Mouse (Mus musculus): ENCODE results near the gene Myo19. TPM values are rescaled to one million over a fixed set of nuclear protein-coding genes. Genes with fewer than 3 reads are reported as not detected.

Myo19 gene
- polyA plus RNA-seq, 3 experiments from 2014 or later, result 1.2 to 2.8 (median 2.4) TPM

DNA sequence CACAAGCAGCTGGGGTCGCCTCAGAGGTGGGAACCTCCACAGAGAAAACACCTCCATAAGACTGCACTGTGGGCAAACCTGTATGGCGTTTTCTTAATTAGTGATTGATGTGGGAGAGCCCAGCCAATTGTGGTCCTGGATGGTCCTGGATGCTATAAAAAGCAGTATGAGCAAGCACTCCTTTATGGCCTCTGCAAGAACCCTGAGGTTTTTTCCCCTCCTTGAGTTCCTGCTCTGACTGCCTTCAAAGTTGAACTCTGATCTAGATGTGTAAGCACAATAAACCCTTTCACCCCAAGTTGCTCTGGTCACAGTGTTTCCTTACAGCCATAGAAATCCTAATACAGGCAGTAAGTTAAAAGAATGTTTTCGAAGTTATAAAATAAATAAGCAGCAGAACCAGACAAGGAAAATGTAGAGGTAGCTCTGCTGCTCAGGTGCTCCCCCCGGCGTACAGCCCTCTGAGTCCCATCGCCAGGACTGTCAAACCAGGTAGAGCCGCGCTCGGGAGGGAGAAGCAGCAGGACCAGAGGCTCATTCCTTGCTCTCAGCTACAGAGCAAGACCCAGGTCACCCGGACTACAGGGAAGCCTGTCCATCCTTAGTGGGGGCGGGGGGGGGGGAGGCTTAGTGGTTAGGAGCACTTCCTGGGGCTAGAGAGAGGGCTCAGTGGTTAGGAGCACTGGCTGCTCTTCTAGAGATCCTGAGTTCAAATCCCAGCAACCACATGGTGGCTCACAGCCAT, 7.0 kb downstream of the Myo19 start:
- no peak for ATAC-seq

DNA sequence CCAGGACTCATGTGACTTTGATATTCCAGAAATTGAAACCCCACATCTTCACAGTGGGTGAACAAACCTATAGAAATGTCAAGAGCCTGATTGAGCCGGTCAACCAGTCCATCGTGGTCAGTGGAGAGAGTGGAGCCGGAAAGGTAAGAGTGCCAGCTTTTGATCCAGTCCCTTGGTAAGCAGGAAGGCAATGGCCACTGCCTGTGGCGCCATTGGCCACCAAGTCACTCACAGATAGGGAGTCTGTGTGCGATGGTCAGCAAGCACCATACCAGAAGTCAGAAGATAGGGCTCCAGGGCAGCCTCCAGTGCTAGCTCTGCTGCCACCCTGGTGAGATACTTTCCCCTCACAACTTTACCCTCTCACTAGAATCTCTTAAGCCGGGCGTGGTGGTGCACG, 8.1 kb downstream of the Myo19 start:
- no peak for ATAC-seq

GRCm38 (mm10) chr11:84889492-84889891, 9.5 kb downstream of the Myo19 start:
- ATAC-seq, result no peak

- ATAC-seq, result no peak
These were observed 11.8 kb downstream of the Myo19 start for GRCm38 (mm10) chr11:84891705-84892104.

- no peak for ATAC-seq
These were observed 13.2 kb downstream of the Myo19 start for GRCm38 (mm10) chr11:84893113-84893512.

- ATAC-seq, result no peak
These were observed 24.7 kb downstream of the Myo19 start for GRCm38 (mm10) chr11:84904597-84905144.

GRCm38 (mm10) chr11:84907081-84907480, 27.1 kb downstream of the Myo19 start:
- no peak for ATAC-seq

DNA sequence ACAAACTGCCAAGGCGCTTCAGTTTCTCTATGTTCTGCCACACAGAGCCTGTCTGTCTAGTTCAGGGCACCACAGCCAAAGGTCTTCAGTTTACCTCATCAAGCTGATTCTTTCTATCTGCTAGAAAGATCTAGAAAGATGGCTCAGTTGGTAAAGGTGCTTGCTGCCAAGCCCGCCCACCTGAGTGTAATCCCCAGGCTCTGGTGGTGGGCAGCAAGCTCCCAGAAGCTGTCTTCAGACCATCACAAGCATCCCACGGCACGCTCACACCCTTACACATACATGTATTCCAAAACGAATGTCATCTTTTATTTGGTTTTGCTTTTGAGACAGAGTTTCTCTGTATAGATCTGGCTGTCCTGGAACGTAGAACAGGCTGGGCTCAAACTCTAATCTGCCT, 28.5 kb downstream of the Myo19 start:
- no peak for ATAC-seq

- ATAC-seq, result no peak
These were observed 30.5 kb downstream of the Myo19 start for GRCm38 (mm10) chr11:84910411-84910810.

DNA sequence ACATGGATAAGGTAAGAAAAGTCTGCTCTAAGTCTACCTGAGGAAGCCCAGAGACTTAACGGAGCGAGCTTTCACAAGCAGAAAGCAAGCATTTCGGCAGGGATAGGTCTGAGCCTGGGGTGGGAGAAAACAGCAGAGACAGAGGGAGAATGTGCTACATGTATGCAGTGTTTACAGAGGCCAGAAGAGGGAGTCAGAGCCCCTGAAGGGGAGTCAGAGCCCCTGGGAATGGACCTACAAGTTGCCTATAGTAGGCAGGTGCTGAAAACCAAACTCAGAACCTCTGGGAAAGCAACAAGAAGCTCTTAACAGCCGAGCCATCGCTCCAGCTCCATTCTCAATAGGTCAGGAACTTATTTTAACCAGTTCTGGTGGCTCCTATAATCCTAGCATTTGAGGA, 34.7 kb downstream of the Myo19 start:
- ATAC-seq, result no peak

DNA sequence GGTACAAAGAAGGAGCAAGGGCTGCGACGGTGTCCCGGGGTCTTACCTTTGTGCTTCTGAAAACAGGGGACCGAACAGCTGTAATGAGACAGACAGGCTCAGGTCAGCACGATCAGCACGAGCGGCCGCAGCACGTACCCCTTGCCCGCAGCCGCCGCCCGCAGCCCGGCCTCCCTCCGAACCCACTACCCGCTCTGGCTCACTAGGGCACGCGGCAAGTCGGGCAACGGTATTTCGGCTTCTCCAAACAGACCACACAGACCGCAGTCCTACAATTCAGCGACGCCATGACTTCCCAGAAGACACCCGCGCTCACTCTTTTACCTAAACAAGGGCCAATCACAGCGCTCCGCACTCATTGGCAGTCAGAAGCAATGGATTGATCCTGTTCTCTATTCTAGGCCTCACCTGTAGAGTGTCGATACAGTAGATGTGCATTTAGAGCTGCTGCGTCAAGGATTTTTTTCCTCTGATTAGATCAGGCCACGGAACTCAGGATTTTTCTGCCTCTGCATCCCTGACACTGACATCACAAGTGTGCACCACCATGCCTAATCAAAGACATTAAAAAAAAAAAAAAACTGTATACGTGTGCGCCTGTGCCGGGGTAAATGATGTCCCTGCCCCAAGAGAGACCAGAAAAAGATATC, 36.2 kb downstream of the Myo19 start, which contains the start of gene Znhit3:
Gene Znhit3, minus strand, starts transcription at position 314 of the 650 bp plus-strand sequence.
- ATAC-seq, result peak; percentile 97

- no peak for ATAC-seq
These were observed 36.9 kb downstream of the Myo19 start for GRCm38 (mm10) chr11:84916703-84917300.

DNA sequence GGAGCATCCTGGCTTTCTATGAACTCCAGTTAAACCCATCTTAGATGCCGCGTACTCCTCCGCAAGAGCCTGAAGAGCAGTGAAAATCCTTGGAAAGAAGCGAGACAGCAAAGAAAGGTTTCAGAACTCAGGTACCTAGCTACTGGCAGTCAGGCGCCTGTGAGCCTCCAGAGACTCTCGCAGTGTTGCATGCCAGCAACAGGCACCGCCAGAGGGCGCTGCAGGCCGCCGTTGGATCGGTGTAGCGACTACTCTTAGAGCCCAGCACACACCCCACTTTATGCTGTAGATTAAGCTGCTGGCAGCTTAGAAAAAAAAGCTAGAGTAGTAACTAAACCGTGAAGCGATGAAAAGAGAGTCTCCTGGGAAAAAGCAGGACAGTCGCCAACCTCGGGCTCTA, 38.5 kb downstream of the Myo19 start:
- ATAC-seq, result no peak

GRCm38 (mm10) chr11:84919276-84919675, 39.3 kb downstream of the Myo19 start:
- ATAC-seq, result peak; percentile 53

GRCm38 (mm10) chr11:84919951-84920350, 40.0 kb downstream of the Myo19 start:
- no peak for ATAC-seq

GRCm38 (mm10) chr11:84920981-84921380, 41.0 kb downstream of the Myo19 start:
- ATAC-seq, result no peak

DNA sequence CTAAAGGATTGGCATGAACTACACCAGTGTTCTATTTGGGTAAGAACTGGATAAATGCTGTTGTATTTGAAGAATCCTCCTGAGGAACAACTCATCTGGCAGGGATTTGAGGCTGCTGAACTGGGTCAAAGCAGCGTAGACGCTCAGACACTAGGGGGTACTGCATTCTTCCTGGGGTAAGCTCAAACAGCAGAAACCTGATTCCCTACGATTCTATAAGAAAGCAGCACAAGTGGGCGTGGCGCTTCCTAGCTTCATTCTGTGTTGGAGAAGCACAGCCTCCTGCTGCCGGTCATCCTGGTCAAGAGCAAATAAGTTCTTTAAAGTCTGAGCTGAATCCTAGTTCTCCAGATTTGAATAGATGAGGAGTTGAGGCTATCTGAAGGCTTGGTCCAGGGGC, 52.3 kb downstream of the Myo19 start:
- no peak for ATAC-seq

DNA sequence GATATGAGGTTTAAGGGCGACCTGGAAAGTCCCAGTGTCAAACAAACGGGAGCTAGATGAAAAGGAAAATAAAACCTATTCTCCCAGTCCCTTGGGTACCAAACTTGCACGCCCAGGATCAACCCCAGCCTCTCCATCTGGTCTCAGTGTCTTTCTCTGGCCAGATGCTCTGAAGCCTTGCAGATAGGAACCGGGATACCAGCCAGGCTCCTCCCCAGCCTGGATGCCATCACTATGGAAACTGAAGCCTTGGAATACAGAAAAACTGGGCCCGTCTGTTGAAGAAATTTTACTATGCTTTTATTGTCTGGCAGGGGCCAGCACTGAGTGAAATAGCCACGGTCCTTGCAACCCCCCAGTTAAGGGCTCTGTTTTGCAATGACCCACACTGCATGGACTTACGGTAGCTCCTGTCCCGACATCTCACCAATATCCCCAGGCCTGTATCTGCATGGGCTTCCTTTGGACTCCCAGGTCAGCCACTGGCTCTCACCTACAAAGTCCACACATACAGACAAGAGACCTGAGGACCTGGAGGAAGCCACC, 59.6 kb downstream of the Myo19 start:
- ATAC-seq, result no peak

GRCm38 (mm10) chr11:84940140-84940539, 60.2 kb downstream of the Myo19 start:
- ATAC-seq, result no peak

- ATAC-seq, result no peak
These were observed 64.0 kb downstream of the Myo19 start for GRCm38 (mm10) chr11:84943948-84944347.

- ATAC-seq, result no peak
These were observed 64.9 kb downstream of the Myo19 start for GRCm38 (mm10) chr11:84944639-84945435.

DNA sequence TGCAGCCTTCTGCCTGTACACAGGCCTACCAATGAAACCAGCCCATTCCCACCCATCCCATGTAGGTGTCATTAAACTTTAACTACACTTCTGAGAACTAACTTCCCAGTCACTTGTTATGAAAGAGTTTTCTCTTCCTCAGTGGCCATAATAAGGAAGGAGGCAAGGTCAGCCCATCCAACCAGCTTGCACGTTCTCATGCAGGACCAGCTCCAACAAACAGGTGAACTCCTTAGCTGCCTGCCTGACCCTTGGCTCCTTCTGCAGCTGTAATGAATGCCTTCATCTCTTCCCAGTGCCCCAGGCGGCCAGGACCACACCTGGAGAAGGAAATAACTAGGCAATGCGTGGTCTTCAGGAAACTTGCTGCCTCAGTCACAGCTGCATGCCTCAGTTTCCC, 65.9 kb downstream of the Myo19 start:
- no peak for ATAC-seq
